Mouse (Mus musculus): ENCODE data around the gene Dnaja3. TPM values are rescaled to one million over a fixed set of nuclear protein-coding genes. Genes with fewer than 3 reads are reported as not detected.

Gene Dnaja3
- total RNA-seq, 2 experiments from 2014 or later: 71.4 to 87.2 TPM

DNA sequence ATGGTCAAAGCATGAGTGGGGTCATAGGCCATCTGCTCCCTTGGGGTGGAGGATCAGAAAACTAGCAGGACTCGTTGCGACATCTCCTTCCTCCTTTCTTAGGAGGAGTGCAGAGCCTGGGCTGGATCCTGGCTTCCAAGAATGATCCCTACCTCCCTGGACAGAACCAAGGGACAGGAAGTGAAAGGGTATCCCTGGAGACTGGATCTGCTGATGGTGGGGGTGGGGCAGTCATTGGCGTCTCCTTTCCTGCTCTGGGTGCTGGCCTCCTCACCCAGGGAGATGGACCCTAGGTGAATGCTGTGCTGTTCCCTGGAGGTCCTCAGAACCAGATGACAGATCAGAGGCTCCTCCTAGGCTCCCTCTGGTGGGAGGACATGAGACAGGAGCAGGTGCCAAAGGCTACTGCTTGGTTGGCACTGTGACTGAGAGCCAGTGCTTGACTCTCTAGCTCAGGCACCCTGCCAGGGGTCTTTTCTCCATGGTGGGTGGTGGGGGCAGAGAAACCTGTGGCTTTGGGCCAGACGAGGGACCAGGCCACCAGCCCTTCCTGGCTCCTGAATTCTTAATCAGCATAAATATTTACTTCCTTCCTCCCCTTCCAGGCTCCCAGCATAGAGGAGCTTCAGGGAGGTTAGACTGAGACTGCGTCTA lies 33.2 kb upstream of the Dnaja3 start:
- DNase-seq: peak; percentile 56

GRCm38 (mm10) chr16:4607818-4608531 lies 31.8 kb upstream of the Dnaja3 start:
- DNase-seq: peak; percentile 80

GRCm38 (mm10) chr16:4608532-4609059 lies 31.2 kb upstream of the Dnaja3 start:
- peak; percentile 3 for DNase-seq

- DNase-seq: no peak
Observed at GRCm38 (mm10) chr16:4611193-4611592, 28.6 kb upstream of the Dnaja3 start.

GRCm38 (mm10) chr16:4611676-4612075 lies 28.1 kb upstream of the Dnaja3 start:
- DNase-seq: no peak

DNA sequence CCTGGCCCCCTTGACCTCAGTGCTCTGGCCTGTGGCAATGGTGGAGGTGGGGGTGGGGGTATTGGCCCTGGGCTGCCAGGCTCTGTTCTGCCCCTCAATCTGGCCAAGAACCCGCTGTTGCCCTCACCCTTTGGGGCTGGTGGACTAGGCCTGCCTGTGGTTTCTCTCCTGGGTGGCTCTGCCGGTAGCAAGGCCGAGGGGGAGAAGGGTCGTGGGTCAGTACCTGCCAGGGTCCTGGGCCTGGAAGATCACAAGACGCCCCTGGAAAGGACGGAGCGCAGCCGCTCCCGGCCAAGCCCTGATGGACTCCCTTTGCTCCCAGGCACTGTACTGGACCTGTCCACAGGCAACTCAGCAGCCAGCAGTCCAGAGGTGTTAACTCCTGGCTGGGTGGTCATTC lies 26.1 kb upstream of the Dnaja3 start:
- DNase-seq: no peak

GRCm38 (mm10) chr16:4614639-4615038 lies 25.1 kb upstream of the Dnaja3 start:
- DNase-seq: no peak

GRCm38 (mm10) chr16:4615297-4615696 lies 24.5 kb upstream of the Dnaja3 start:
- DNase-seq: no peak

GRCm38 (mm10) chr16:4616829-4617228 lies 23.0 kb upstream of the Dnaja3 start:
- no peak for DNase-seq

GRCm38 (mm10) chr16:4624074-4624473 lies 15.7 kb upstream of the Dnaja3 start:
- DNase-seq: no peak

GRCm38 (mm10) chr16:4624481-4625110 lies 15.2 kb upstream of the Dnaja3 start, which contains the start of gene Pam16:
Pam16 (minus strand) TSS chr16:4624988.
- peak; percentile 93 for DNase-seq

DNA sequence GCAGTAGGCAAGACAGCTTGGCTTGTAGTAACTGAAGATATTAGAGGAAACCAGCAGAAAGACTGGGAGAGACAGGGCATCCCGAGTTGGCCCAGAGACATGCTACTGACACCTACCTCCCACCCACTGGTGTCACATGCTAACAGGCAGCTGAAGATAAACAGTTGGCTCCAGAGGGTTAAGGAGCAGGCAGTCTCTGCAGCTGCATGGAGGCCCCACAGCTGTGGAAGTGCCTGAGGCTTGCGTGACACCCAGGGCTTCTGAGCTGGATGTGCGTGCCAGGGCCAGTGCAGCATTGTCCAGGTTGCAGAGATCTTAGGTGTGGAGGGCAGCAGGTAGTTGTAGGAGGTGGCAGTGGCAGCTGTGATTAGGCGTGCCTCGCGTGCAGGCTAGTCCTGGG lies 12.7 kb upstream of the Dnaja3 start:
- no peak for DNase-seq

DNA sequence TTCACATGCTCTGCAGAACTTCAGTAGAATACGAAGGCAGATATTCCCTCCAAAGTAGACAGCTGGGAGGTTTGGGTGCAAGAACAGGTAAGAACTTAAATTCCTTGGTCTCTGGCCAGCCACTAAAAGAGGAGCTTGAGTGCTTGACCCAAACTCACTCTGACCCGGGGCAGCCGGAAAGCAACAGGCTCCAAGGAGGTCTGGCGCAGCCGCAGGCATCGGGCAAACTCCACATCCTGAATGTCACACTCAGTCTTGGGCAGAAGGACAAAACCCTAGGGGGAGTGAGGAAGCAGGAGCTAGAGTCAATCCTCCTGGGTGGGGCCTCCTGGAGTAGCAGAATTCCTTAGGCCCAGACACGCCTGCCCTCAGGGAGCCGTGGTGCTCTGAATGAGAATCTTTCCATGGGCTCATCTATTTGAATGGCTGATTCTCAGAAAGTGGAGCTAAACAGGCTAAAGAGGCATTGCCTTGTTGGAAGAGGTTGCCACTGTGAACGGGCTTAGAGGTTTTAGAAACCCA lies 10.8 kb upstream of the Dnaja3 start:
- DNase-seq: no peak

DNA sequence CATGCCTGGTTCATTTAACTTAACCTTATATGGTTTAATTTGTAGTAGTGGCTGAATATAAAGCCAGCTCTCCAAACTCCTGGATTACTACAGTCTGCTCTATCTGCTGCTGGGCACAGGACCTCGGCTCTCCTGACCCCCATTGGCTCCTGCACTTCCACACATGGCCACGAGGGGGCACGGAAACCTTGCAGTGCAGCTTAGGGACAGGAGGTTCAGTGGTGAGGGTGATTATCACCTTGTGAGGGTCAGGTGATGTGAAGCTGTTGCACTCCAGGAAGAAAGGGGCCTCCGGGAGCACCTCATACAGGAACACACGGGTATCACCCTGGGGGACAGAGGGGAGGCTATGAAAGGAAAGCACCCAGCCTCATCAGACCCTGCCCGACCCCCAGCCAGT lies 9.8 kb upstream of the Dnaja3 start:
- peak; percentile 92 for DNase-seq

DNA sequence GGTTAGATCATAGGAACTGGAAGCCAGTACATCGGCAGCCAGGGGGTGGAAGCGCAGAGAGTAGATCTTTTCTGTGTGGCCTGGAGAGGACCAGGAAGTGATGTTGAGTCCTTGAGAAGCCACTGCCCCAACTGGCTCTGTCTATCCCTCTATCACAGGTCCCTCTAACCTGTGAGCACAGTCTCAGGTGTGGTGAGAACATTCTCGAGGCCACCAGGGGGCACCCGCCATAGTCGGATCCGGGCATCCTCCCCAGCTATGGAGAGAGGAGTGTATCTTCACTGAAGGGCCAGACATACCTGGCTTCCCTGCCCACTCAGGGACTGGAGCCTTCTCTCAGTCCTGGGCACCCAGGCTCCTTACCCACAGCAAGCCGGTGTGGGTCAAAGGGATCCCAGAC lies 7.7 kb upstream of the Dnaja3 start:
- DNase-seq: no peak

GRCm38 (mm10) chr16:4633661-4634060 lies 6.1 kb upstream of the Dnaja3 start:
- no peak for DNase-seq

DNA sequence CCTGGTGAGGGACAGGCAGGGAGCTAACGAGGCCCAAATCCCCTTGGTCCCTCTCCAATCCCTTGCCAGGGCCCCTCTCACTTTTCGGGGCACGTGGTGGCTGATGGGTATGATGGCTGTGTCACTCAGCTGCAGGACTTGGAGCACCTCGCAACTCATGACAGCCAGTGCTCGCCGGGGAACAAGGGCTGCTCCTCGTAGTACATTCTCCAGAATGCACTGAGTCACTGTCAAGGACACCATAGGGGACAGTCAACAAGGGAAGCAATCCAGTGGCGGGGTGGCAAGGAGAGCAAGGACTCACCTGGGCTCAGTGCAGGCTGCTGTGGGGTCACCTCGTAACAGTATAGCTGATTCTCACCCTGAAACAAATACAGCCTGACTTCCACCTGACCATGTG lies 5.1 kb upstream of the Dnaja3 start:
- no peak for DNase-seq

GRCm38 (mm10) chr16:4635760-4636159 lies 4.0 kb upstream of the Dnaja3 start:
- no peak for DNase-seq

GRCm38 (mm10) chr16:4638891-4639390 lies 848 bp upstream of the Dnaja3 start:
- no peak for DNase-seq

- DNase-seq: no peak
Observed at GRCm38 (mm10) chr16:4640267-4641005, 647 bp downstream of the Dnaja3 start.

DNA sequence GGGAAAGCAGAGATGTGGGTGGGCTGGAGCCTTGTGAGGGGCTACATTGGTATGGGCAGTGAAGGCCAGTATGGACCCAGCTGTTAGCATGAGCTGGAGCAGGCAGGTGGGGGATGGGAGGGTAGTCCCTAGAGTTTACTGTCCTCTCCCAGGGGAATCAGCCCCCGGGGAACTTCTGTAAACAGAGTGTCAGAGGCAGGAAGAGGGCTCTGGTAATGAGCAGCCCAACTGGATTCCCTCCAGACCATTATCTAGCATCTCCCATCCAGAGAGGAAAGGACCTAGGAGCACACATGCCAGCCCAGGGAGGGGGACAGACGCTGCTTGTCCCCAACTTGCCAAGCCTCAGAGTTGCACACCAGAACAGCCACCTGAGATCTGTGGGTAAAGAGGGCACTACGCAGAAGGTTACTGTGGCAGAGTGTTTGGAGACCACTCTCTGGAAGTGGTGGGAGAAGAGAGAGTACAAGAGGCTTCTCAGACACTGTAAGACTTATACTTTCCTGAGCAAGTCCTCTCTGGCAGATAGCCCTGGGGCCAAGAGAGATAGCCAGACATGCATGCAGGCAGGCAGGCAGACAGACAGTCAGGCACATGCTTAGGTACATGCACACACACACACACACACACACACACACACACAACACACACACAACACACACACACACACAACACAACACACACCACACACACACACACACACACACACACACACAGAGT lies 1.5 kb downstream of the Dnaja3 start:
- no peak for DNase-seq

Measured in gastrocnemius, postnatal 10 days (tissue).